Mouse (Mus musculus) bone marrow macrophage, adult 2 months (primary cell): Measurements from ENCODE around the gene Nbea. TPM values are rescaled to one million over a fixed set of nuclear protein-coding genes. Genes with fewer than 3 reads are reported as not detected.

ENCODE experiments used
- H3K27ac ChIP-seq: 2 replicates; pipeline ENCODE4 v1.5.1; 2012; ENCODE audit warnings: low read depth, low read length; ENCODE audit not compliant: insufficient read depth
- H3K4me1 ChIP-seq: 2 replicates; pipeline ENCODE4 v1.6.1; 2012; ENCODE audit warnings: low read length; ENCODE audit not compliant: control insufficient read depth, insufficient read depth
- H3K4me3 ChIP-seq: 2 replicates; pipeline ENCODE4 v1.5.1; 2012; ENCODE audit warnings: mild to moderate bottlenecking, low read length, moderate library complexity; ENCODE audit not compliant: insufficient read depth
- CTCF ChIP-seq: IDR thresholded peaks from 2 replicates; pipeline ENCODE4 v1.5.1; 2012; ENCODE audit warnings: low read depth, mild to moderate bottlenecking, low read length, moderate library complexity
- POLR2A ChIP-seq: IDR thresholded peaks from 2 replicates; pipeline ENCODE4 v1.6.1; 2012; ENCODE audit warnings: mild to moderate bottlenecking, low read depth, low read length, borderline replicate concordance
- polyA plus RNA-seq: library from polyadenylated mRNA; stranded (reverse); fragments of >200 nt; gene quantifications from 2 replicates; pipeline ENCODE4 v1.2.4, GENCODE M21; 2012; ENCODE audit not compliant: missing spikeins, insufficient read depth, insufficient read length

Nbea gene
- polyA plus RNA-seq, 1 experiment, result 0.28 TPM

DNA sequence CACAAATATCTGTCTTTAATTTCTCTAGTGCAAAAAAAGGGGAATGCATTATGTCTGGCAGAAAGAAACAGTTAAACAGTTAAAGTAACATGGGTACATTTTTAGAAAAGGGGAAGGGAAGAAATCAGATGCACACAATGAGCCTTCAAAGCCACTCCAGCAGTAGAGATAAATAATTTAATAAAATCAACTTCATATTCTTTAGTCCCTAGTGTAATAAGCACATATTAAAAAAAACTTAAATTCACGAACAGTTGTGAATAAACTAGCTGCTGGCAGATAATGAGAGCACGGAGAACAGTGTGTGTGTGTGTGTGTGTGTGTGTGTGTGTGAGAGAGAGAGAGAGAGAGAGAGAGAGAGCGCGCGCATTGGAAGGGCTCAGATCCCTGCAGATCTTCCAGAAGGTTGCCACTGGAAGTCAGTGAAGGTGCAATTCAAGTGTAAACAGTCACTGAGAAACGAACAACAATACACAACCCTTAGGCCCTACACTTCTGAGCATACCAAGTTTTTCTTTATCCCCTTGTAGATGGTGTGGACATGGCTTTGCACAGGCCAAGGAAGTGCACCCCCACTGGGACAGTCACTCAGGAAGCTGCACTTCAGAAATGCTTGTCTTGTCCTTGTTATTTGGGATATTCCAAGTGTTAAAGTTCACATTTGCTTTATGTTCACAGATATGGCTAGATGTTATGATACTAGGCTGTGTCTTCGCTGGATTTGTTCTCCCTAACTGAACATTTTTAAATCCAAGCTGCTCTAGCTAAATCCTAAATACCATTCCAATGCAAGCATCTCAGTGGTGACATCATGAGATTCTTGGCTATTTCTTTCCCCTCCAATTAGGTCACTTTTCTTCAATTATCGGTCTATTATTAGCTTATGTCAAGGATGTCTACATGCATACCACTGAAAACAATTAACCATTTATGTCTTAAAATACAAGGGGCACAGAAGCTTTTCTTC lies 404.5 kb downstream of the Nbea start:
- TF ChIP-seq CTCF, result no peak
- TF ChIP-seq POLR2A, result no peak
- H3K27ac ChIP-seq, result no peak overlapping the region

DNA sequence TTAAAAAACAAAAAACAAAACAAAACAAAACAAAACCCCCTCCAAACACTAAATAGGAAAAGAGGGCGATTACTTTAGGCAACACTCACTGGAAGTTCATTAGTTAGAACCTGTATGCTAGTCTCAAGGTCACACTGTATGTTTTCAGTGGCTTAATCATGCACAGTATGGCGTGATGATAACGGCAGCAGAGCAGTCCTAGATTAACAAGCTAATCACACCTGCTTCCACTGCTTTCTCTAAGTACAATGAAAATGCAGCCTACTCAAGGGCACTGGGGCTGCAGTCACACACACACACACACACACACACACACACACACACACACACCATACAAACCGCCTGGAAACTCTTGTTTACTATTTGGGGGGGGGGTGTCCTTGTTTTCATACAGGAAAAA lies 406.0 kb downstream of the Nbea start:
- Histone ChIP-seq H3K27ac (no peak overlapping the region), H3K4me1 (0 out of 2 replicates have a peak, but pooled peaks cover 3% of the 10 kb centered on the region), H3K4me3 (no peak overlapping the region)
- TF ChIP-seq CTCF (no peak), POLR2A (no peak)

More for the DNA sequence above, 404.5 kb downstream of the Nbea start:
- Histone ChIP-seq H3K4me3 (no peak overlapping the region), H3K4me1 (0 out of 2 replicates have a peak, but pooled peaks cover 7% of the 10 kb centered on the region)

DNA sequence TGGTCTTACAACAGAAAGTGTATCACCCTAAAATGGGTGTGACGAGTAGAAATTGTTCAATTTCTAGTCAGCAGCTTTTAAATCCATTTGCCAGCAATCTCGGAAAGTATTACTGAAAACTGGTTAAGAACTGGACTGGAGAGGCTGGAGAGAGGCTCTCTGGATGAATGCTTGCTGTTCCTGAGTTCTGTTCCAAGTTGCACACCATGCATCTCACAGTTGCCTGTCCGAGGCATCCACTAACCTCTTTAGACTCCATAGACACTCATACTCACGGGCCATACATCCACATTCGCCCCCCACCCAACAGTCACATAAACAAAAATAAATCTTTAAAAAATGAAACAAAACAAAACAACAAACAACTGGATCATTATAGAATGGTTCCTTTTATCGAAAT lies 407.7 kb downstream of the Nbea start:
- Histone ChIP-seq H3K4me3 (no peak overlapping the region), H3K27ac (no peak overlapping the region), H3K4me1 (0 out of 2 replicates have a peak, but pooled peaks cover 3% of the 10 kb centered on the region)
- TF ChIP-seq CTCF (no peak), POLR2A (no peak)

DNA sequence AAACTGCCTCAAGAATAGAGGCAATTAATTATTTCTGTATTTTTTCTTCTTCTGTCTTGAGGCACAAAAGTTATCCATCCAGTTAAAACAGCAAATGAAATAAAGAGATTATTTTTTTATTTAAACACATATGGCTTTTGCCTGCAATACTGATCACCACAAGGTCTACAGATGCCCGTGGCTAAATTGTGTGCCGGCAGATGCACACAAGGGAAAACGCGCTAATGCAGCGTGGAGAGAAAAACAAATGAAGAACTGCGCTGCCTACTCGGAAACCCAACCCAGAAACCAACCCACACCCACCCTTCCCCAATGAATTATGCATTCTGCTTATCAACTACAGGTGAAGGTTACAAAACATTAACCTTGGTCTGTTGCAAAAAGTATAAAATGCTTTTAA lies 408.3 kb downstream of the Nbea start:
- Histone ChIP-seq H3K27ac (no peak overlapping the region), H3K4me1 (no peaks in the 10 kb centered on the region), H3K4me3 (no peak overlapping the region)
- TF ChIP-seq CTCF (no peak), POLR2A (no peak)

DNA sequence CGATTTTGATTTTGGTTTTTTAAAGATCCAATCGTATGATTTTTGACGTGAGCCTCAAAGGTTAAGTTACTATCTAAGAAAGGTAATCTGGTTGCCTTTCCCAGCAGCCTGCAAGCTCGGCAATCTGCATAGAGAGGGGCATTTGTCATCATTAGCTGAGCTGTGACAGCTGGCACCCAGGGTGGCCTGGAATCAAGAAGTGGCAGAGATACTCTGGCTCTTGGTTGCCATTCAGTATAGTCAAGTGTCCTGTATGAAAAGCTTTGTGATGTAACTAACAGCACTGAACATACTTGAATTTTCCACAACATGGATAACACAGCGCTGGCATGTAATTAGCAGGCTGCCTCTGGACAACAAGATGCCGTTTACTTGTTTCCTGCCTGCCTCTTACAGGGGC lies 409.3 kb downstream of the Nbea start:
- Histone ChIP-seq H3K4me1 (no peaks in the 10 kb centered on the region), H3K4me3 (no peak overlapping the region), H3K27ac (no peak overlapping the region)
- TF ChIP-seq CTCF (no peak), POLR2A (no peak)

DNA sequence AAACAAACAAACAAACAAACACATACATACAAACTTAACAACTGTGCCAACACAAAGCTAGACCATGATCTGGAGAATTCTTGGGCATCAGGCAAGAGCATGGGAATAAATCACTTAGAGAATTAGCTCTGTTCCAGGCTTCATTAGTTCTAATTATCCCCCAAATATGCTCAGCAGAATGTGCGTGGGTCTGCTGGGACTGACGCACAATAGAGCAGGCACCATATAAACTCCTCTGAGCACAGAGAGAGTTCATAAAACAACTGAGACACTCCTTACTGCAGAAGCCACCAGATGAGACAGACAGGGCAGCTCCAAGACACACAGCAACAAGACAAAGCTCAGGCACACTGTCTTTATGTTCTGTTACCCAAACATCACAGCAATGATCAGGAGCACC lies 414.2 kb downstream of the Nbea start:
- Histone ChIP-seq H3K4me1 (no peaks in the 10 kb centered on the region), H3K4me3 (no peak overlapping the region), H3K27ac (no peak overlapping the region)
- TF ChIP-seq POLR2A, result no peak
- TF ChIP-seq CTCF, result no peak

DNA sequence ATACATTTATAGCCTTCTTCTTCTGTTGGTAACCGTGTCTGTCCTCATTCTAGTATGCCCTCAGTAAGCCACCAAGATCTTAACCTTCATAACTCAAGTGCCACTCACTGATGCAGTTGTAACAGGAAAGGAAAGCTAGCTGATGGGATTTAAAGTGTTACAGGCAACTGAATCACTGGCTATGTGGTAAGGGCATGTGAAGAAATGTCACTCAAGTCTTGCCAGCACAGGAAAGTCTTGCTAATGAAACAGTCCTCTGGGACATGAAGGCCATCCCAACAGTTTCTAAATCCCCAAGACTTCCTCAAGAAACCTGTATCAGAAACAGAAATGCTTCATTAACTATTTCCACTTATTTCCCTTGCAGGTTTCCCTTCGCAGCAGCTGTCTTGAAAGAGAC lies 414.8 kb downstream of the Nbea start:
- no peak for TF ChIP-seq CTCF
- TF ChIP-seq POLR2A, result no peak
- Histone ChIP-seq H3K27ac (no peak overlapping the region), H3K4me3 (no peak overlapping the region), H3K4me1 (no peaks in the 10 kb centered on the region)

DNA sequence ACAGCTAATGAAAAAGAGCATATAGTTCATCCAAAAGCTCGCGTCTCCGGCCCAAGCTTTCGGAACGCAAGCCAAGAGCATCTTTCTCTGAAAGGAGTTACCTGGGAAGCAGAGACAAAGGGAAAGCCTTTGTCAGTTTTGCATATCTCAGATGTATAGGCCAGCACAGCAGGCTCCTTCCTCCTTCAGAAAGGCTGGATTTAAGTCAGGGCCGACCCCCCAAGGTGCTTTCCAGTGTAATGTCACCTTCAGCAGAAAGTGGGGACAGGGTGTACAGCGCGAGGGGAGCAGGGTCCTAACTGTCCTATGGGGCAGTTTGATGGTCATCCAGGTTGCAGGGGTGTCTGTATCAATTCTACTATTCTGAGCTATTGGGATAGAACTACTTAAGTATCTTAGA lies 419.9 kb downstream of the Nbea start:
- no peaks in the 10 kb centered on the region for H3K4me1 ChIP-seq
- no peak overlapping the region for H3K27ac ChIP-seq
- TF ChIP-seq CTCF (no peak), POLR2A (no peak)

DNA sequence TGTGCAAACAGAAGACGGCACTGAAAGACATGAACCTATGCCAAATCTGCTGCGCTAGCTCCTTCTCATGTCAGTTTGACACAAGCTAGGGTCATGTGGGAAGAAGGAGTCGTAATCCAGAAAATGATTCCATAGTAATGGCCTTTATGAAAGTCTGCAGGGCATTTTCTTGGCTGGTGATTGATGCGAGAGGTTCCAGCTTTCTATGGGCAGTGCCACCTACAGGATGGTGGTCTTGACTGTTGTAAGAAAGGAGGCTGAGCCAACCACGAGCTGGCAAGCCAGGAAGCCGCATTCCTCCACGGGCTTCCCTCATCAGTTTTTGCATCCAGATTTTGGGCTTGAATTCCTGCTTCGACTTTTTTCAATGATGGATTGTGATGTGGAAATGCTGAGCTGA lies 425.2 kb downstream of the Nbea start:
- TF ChIP-seq POLR2A (no peak), CTCF (no peak)
- Histone ChIP-seq H3K27ac (no peak overlapping the region), H3K4me3 (no peak overlapping the region), H3K4me1 (peaks cover 2% of the 10 kb centered on the region; the same call in 1 of the 2 replicates)

More for the DNA sequence above, 419.9 kb downstream of the Nbea start:
- H3K4me3 ChIP-seq, result no peak overlapping the region

DNA sequence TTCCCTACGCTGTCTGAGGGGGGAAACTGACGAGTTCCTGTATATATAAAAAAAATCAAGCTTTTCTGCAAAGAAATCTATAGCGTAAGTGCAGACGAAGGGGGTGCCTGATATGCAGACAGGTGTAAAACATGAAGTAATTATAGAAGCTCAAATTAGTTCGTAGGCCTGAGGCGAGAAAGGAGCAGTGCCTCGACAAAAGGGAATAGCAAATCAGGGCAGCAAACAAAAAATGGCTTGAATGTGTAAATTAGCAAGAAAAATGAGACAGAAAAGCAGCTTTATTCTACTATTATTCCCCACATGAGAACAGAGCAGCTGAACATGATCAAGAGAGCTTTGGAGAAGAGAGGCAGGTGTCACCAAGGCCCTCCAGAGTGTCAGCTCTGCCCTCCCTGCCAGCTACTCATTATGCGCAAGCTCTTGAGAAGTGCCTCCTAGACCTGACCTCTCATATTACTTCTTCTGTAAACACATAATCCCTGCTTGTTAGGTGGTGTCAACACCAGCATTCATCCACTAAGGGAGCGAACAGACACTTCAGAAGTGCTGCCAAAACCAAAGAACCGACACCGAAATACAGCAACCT lies 426.8 kb downstream of the Nbea start:
- H3K4me3 ChIP-seq, result no peak overlapping the region

More for the DNA sequence above, 426.8 kb downstream of the Nbea start:
- TF ChIP-seq CTCF (no peak), POLR2A (no peak)
- no peak overlapping the region for H3K27ac ChIP-seq
- peaks cover 2% of the 10 kb centered on the region; the same call in 1 of the 2 replicates for H3K4me1 ChIP-seq
